Mouse (Mus musculus) lung, postnatal 10 days (tissue): ENCODE data around the gene Gm10234.

Experiments used
- DNase-seq: peaks from one replicate; pipeline ENCODE4 v3.0.0; 2021

Gm10234 gene

DNA sequence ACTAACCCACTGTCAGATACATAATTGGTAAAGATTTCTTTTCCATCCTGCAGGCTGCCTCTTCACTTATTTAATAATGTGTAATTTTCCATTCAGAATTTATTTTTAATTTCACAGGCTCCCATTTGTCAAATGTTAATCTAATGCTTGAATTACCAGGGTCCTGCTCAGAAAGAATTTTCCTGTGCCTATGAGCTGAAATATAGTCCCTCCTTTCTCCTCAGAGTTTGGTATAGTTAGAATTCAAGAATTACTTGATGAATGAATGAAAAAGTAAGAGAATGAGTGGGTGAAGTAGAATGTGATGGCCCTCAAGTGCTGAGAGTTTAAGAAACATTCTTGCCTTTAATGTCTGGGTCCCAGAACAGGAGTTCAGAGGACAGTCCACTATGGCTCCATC, at the start of gene Gm10234:
TSS of gene Gm10234 (plus strand) at position 301 of the 400 bp plus-strand sequence.
- no peak for DNase-seq

DNA sequence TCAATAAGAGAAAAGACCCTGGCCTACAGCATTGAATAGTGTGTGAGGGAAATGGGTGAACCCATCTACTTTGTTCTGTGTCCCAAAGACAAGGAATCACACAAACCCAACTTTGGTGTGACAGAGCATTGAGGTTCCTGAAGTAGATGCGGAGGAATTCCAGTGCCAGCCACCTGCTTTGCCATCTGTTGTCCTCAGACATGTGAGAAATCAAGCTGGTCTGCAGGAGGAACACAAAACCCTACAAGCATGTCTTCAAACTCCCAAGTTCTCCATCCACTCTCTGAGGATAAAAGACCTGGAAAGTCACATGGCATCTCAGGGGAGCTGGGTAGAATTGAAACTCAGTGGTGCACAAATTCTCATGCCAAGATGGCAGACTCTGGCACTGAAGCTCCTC, 44.3 kb upstream of the Gm10234 start:
- no peak for DNase-seq

DNA sequence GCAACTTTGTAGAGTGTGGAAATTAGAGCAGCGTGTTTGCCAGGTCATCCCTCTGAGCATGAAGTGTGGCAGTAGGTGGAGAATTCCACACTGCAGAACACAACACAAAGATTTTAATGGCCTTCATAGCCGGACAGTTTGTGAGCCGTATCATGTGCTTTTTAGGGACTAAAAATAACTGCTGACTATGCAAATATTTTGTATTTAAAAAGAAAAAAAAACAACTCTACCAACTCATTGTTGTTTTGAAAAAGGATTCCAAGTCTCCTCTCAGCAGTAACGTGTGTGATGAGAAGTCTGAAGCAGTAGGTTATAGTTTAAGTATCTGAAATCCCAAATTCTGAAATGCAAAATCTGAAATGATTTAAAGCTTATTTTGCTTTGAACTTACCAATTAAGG, 25.9 kb upstream of the Gm10234 start:
- no peak for DNase-seq

DNA sequence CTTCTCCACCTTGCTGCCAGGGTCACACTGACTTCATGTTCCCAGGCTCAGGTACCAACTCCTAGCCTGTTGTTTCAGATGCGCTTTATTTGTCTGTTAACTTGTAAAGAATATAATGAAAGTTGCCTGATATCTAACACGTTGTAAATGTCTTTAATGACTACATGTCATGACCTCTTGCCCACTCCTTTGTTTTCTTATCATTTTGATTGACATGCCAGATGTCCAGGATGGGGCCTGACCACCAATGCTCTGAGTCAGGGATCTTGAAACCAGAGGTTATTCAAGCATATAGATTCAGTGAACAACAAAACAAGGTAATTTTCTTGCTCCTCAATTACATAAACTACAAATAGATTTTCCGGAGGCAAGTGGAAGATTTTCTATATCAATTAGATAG, 23.5 kb upstream of the Gm10234 start:
- no peak for DNase-seq

DNA sequence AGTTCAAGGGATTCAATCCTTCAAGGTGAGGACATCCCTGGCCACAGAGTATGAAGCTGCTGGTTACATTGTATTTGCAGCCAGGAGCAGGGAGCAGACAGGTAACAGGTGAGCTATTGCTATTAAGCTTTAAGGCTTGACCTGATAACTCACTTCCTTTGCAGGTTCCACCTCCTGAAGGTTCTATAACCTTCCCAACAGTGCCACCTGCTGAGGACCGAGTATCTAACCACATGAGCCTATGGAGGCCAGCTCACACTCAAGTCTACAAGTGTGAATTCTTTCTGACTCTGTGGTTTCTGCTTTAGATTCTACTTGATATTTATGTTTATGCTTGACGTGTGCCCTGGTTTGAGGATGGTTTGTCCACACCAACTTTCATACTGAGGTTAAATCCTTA, 21.3 kb upstream of the Gm10234 start:
- DNase-seq = no peak

DNA sequence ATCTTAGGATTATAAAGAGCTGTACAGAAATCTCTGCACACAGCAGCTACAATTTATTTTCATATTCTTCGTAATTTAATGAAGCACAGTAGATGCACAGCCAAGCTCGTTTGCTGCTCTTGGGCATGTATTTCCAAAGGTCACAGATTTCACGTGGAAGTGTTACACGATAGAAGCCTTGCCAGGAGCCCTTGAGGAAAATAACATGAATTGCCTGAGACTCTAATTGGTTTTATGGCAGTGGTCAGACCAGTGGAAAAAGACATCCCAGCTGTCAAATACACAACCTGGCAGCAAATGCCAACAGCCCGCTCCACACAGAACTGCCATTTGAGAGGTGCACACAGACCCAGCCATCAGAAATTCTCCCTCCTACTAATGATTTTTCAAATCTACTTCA, 9.3 kb downstream of the Gm10234 start:
- no peak for DNase-seq

DNA sequence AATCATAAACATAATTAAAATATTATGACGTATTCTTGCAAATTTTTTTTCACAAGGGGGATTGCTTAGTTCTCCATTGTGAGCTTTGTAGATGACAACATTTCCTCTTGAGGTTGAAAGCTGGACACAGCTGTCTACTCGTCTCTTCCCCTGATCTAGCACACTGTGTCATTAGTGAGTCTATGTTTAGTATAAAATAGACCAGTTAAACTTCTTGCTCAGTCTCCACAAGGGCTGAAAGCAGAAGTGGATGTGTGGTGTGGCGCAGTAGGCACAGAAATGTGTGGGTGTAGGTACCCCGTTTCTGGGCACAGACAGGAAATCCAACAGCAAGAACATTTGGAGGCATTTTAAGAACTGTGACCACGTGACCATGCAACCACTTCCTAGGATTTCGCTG, 12.9 kb downstream of the Gm10234 start:
- no peak for DNase-seq

DNA sequence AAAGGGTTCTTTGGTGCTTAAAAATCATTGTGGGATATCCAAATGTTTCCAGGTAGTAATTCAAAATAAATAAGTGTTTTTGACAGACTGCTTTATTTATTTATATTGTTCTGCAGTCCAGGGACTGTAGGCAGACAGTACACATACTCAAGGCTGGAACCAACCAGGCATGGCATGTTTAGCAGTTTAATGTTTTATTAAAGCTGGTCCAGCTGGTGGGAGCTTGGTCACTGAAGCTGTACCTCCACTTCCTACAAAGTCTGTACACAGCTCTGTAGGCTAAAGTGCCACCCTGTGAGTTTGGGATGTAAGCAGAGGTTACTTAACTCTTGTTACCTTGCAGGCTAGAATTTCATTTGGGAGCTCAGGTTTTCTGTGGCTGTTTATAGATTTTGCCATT, 27.5 kb downstream of the Gm10234 start:
- DNase-seq = no peak

DNA sequence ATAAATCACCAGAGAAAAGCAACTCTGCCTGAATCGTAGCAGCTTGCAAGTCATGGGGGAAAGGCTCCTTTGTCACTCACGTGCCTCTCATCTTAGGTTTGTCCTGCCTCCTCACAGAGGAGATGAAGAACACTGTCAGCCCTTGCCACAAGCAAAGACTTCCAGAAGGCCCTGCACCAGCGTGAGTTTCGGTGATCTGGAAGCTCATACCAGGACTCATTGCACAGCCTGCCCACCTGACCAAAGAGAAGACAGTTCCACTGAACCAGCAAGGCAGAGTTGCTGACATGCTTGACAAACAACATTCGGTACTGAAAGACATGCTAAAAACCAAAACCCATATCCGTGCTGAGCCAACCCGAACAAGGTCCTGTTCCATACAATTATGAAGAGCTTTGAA, 31.1 kb downstream of the Gm10234 start:
- no peak for DNase-seq

DNA sequence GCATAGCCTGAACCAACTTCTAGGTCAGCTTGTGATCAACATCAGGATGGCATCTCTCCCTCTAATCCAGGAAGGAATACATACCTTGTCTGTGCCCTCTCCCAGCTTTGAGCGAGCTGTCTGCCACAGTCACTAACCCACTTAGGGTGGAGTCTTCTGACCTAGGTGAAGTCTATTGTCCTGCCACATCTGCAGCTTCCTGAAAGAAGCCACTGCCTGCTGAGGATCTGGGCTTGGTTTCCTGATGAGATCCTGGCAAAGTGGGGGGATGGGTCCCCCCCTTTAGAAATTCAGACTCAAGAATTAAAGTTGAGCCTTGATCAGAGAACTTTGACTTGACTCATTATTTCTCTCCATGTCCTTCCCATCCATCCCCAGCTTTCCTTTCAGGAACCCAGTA, 32.0 kb downstream of the Gm10234 start:
- DNase-seq = no peak

DNA sequence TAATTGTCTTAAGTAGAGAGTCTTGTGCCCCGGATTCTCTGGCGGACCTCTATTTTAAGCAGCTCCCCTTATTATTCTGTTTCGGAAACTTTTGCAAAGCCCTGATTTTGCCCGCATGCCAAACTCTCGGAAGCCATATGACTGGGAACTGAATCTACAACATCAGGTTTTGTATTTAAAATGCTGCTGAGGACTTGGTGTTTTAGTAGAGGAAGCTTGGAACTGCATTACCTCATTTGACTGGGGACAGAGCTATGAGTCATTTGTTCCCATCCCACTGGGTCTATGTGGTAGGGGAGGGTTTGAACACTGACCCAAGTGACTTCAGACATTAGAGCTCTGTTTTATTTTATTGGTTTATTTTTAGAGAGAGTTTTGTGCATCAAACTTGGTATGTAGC, 38.2 kb downstream of the Gm10234 start:
- peak; percentile 2 for DNase-seq

DNA sequence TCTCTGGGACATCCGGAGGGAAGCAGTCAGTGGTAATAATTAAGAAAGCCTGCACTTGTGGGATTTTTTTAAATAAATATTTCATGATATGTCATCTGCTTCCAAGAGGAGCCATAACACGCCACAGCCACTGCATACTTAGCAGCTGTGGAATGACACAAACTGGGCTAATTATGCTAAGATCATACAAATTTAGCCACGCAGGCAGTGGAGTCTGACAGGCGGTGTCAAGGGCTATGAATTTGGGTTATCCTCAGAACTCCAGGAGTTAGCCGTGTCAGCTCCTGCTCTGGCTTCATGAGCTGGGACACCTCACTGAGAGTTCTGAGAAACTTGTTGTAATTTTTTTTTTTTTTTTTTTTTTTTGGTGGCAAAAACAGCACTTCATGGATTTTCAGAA, 40.8 kb downstream of the Gm10234 start:
- no peak for DNase-seq

DNA sequence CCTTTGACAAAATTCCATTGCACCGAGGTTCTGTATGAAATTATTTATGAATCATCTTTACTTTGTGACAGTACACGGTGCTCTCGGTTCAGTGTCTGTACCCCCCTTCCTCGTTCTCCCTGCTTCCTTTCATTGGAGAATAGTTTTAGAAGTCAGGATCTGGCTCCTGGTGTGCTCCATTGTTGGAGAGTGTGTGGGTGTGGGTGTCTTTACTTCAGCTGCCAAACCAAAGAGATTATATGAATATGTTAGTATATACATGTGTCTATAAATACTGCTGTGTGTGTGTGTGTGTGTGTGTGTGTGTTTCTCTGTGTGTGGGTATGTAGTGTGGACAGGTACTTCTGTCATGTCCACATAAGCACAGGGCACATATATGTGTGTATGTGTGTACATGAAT, 49.9 kb downstream of the Gm10234 start:
- no peak for DNase-seq
